Mouse (Mus musculus): ENCODE data around the gene Olfr965. TPM values are rescaled to one million over a fixed set of nuclear protein-coding genes. Genes with fewer than 3 reads are reported as not detected.

Olfr965 gene
- polyA plus RNA-seq, 1 experiment from 2014 or later: not detected

- no peak within 1 kb of the TSS for H3K4me3 ChIP-seq (ENCODE audit: low read depth, low read length)
- no peaks in the 10 kb centered on the region for H3K4me1 ChIP-seq (ENCODE audit: insufficient read depth)
- H3K27ac ChIP-seq (ENCODE audit: low read depth): no peak within 1 kb of the TSS
- no peaks in the 10 kb centered on the region for H3K36me3 ChIP-seq (replicated peaks; ENCODE audit: insufficient read depth, low read length)
- H3K9ac ChIP-seq (replicated peaks): no peak within 1 kb of the TSS
- H3K4me2 ChIP-seq (ENCODE audit: low read depth, low read length): no peak within 1 kb of the TSS
- ATAC-seq (no peak), DNase-seq (no peak)
- TF ChIP-seq CTCF (IDR thresholded peaks at IDR 0.05; ENCODE audit: low read depth) (no peak), EP300 (IDR thresholded peaks at IDR 0.05; ENCODE audit: low read depth) (no peak)
- no peaks in the 10 kb centered on the region for H3K9me3 ChIP-seq (ENCODE audit: low read length)
- H3K27me3 ChIP-seq (ENCODE audit: insufficient read depth, low read length): no peaks in the 10 kb centered on the region
Measured at GRCm38 (mm10) chr9:39707017-39707416, 4.1 kb upstream of the Olfr965 start, which contains the start of gene Olfr149. Gene Olfr149 (minus strand): TSS chr9:39707117.

DNA sequence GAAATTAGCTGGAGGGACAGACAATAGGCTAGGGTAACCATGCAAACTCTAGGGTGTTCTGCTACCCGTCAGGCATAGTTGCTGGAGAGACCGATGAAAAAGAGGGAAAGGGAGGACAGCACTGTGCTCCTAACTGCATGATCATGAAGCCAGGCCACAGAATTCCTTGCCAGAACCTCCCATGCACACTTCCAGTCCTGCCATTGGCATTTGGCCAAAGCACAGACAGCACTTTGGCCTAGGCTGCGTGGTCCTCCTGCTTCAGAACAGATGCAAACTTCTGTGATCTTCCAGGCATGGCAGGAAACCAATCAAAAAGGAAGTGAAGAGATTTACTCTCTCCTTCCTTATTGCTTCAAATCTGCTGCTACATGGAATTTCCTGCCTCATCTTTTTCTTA is 2.2 kb upstream of the Olfr965 start:
- ATAC-seq (no peak), DNase-seq (no peak)
- Histone ChIP-seq H3K9me3 (ENCODE audit: low read length) (no peaks in the 10 kb centered on the region), H3K4me1 (ENCODE audit: insufficient read depth) (no peaks in the 10 kb centered on the region), H3K27ac (ENCODE audit: low read depth) (no peak overlapping the region), H3K4me2 (ENCODE audit: low read depth, low read length) (no peak overlapping the region), H3K9ac (replicated peaks) (no peak overlapping the region), H3K27me3 (ENCODE audit: insufficient read depth, low read length) (no peaks in the 10 kb centered on the region), H3K4me3 (ENCODE audit: low read depth, low read length) (no peak overlapping the region), H3K36me3 (replicated peaks; ENCODE audit: insufficient read depth, low read length) (no peaks in the 10 kb centered on the region)
- TF ChIP-seq EP300 (IDR thresholded peaks at IDR 0.05; ENCODE audit: low read depth) (no peak), CTCF (IDR thresholded peaks at IDR 0.05; ENCODE audit: low read depth) (no peak)
- WGBS (ENCODE audit: insufficient replicate concordance): 53% methylated on average over 3 of the region's 3 CpGs

- Histone ChIP-seq H3K9ac (replicated peaks) (no peak within 1 kb of the TSS), H3K27ac (ENCODE audit: low read depth) (no peak within 1 kb of the TSS), H3K27me3 (ENCODE audit: insufficient read depth, low read length) (no peaks in the 10 kb centered on the region), H3K36me3 (replicated peaks; ENCODE audit: insufficient read depth, low read length) (no peaks in the 10 kb centered on the region), H3K9me3 (ENCODE audit: low read length) (no peaks in the 10 kb centered on the region), H3K4me3 (ENCODE audit: low read depth, low read length) (no peak within 1 kb of the TSS), H3K4me2 (ENCODE audit: low read depth, low read length) (no peak within 1 kb of the TSS), H3K4me1 (ENCODE audit: insufficient read depth) (no peaks in the 10 kb centered on the region)
- no peak for ATAC-seq
- TF ChIP-seq CTCF (IDR thresholded peaks at IDR 0.05; ENCODE audit: low read depth) (no peak), EP300 (IDR thresholded peaks at IDR 0.05; ENCODE audit: low read depth) (no peak)
- no peak for DNase-seq
Measured at GRCm38 (mm10) chr9:39730678-39731077, 19.5 kb downstream of the Olfr965 start, which contains the start of gene Olfr150. Gene Olfr150 (plus strand): TSS chr9:39730978.

- no peaks in the 10 kb centered on the region for H3K36me3 ChIP-seq (replicated peaks; ENCODE audit: insufficient read depth, low read length)
- DNase-seq (no peak), ATAC-seq (no peak)
- no peaks in the 10 kb centered on the region for H3K9me3 ChIP-seq (ENCODE audit: low read length)
- H3K4me1 ChIP-seq (ENCODE audit: insufficient read depth): no peaks in the 10 kb centered on the region
- WGBS (ENCODE audit: insufficient replicate concordance): 85% methylated on average over 1 of the region's 1 CpGs
- no peaks in the 10 kb centered on the region for H3K27me3 ChIP-seq (ENCODE audit: insufficient read depth, low read length)
- TF ChIP-seq CTCF (IDR thresholded peaks at IDR 0.05; ENCODE audit: low read depth) (no peak), EP300 (IDR thresholded peaks at IDR 0.05; ENCODE audit: low read depth) (no peak)
- H3K9ac ChIP-seq (replicated peaks): no peak overlapping the region
- H3K4me3 ChIP-seq (ENCODE audit: low read depth, low read length): no peak overlapping the region
- H3K4me2 ChIP-seq (ENCODE audit: low read depth, low read length): no peak overlapping the region
- no peak overlapping the region for H3K27ac ChIP-seq (ENCODE audit: low read depth)
Measured at GRCm38 (mm10) chr9:39740741-39741140, 29.6 kb downstream of the Olfr965 start.

DNA sequence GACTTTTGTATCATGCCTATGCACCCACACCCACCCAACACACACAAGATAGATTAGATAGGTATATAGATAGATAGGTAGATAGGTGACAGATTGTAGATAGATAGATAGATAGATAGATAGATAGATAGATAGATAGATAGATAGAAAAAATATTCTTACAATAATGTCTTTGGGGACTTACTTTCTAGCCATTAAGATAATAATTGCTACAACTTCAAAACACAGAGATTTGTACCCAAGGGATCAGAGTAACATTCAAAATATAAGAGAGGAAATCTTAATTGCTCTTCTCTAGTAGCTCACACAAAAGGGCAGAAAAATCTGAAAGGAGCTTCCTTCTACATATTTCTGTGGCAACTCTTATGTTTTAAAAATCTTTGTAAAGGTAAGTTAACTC is 34.8 kb downstream of the Olfr965 start, which contains the start of gene Olfr967:
Olfr967 (plus strand) TSS at position 301 of the 400 bp plus-strand sequence.
- no peak within 1 kb of the TSS for H3K9ac ChIP-seq (replicated peaks)
- H3K36me3 ChIP-seq (replicated peaks; ENCODE audit: insufficient read depth, low read length): no peaks in the 10 kb centered on the region
- DNase-seq (no peak), ATAC-seq (no peak)
- no peaks in the 10 kb centered on the region for H3K4me1 ChIP-seq (ENCODE audit: insufficient read depth)
- no peak within 1 kb of the TSS for H3K4me3 ChIP-seq (ENCODE audit: low read depth, low read length)
- H3K9me3 ChIP-seq (ENCODE audit: low read length): no peaks in the 10 kb centered on the region
- TF ChIP-seq EP300 (IDR thresholded peaks at IDR 0.05; ENCODE audit: low read depth) (no peak), CTCF (IDR thresholded peaks at IDR 0.05; ENCODE audit: low read depth) (no peak)
- no peaks in the 10 kb centered on the region for H3K27me3 ChIP-seq (ENCODE audit: insufficient read depth, low read length)
- no peak within 1 kb of the TSS for H3K27ac ChIP-seq (ENCODE audit: low read depth)
- no peak within 1 kb of the TSS for H3K4me2 ChIP-seq (ENCODE audit: low read depth, low read length)

- Histone ChIP-seq H3K4me2 (ENCODE audit: low read depth, low read length) (no peak overlapping the region), H3K36me3 (replicated peaks; ENCODE audit: insufficient read depth, low read length) (no peaks in the 10 kb centered on the region), H3K9ac (replicated peaks) (no peak overlapping the region), H3K4me3 (ENCODE audit: low read depth, low read length) (no peak overlapping the region), H3K4me1 (ENCODE audit: insufficient read depth) (no peaks in the 10 kb centered on the region), H3K27me3 (ENCODE audit: insufficient read depth, low read length) (no peaks in the 10 kb centered on the region), H3K9me3 (ENCODE audit: low read length) (no peaks in the 10 kb centered on the region), H3K27ac (ENCODE audit: low read depth) (no peak overlapping the region)
- no peak for DNase-seq
- no peak for ATAC-seq
- TF ChIP-seq CTCF (IDR thresholded peaks at IDR 0.05; ENCODE audit: low read depth) (no peak), EP300 (IDR thresholded peaks at IDR 0.05; ENCODE audit: low read depth) (no peak)
- 82% methylated on average over 1 of the region's 1 CpGs for WGBS (ENCODE audit: insufficient replicate concordance)
Measured at GRCm38 (mm10) chr9:39746428-39746827, 35.3 kb downstream of the Olfr965 start.

Other genes with a start within 250 kb of the Olfr965 start
- not detected in 2 replicates for gene Olfr955, start 239.4 kb upstream of the Olfr965 start, polyA plus RNA-seq (2015; fragmentation: Nextera tagmentation; extraction: Ambion mirVana)
- gene Olfr44, start 217.4 kb upstream of the Olfr965 start, polyA plus RNA-seq (2015; fragmentation: Nextera tagmentation; extraction: Ambion mirVana): not detected in 2 replicates
- not detected in 2 replicates for gene Olfr957, start 195.5 kb upstream of the Olfr965 start, polyA plus RNA-seq (2015; fragmentation: Nextera tagmentation; extraction: Ambion mirVana)
- gene Olfr958, start 157.3 kb upstream of the Olfr965 start, polyA plus RNA-seq (2015; fragmentation: Nextera tagmentation; extraction: Ambion mirVana): not detected in 2 replicates
- not detected in 2 replicates for gene Olfr959, start 135.8 kb upstream of the Olfr965 start, polyA plus RNA-seq (2015; fragmentation: Nextera tagmentation; extraction: Ambion mirVana)
- gene AW551984, start 107.0 kb upstream of the Olfr965 start, polyA plus RNA-seq (2015; fragmentation: Nextera tagmentation; extraction: Ambion mirVana): 1.1 and 2.1 TPM in 2 replicates
- gene Olfr148, start 100.7 kb upstream of the Olfr965 start, polyA plus RNA-seq (2015; fragmentation: Nextera tagmentation; extraction: Ambion mirVana): not detected in 2 replicates
- not detected in 2 replicates for gene Olfr960, start 90.0 kb upstream of the Olfr965 start, polyA plus RNA-seq (2015; fragmentation: Nextera tagmentation; extraction: Ambion mirVana)
- gene Olfr961, start 66.3 kb upstream of the Olfr965 start, polyA plus RNA-seq (2015; fragmentation: Nextera tagmentation; extraction: Ambion mirVana): not detected in 2 replicates
- gene Olfr963, start 44.1 kb upstream of the Olfr965 start, polyA plus RNA-seq (2015; fragmentation: Nextera tagmentation; extraction: Ambion mirVana): not detected in 2 replicates
- gene Olfr149, start 4.2 kb upstream of the Olfr965 start, polyA plus RNA-seq (2015; fragmentation: Nextera tagmentation; extraction: Ambion mirVana): not detected in 2 replicates
- gene Olfr150, start 19.6 kb downstream of the Olfr965 start, polyA plus RNA-seq (2015; fragmentation: Nextera tagmentation; extraction: Ambion mirVana): not detected in 2 replicates
- gene Olfr967, start 34.9 kb downstream of the Olfr965 start, polyA plus RNA-seq (2015; fragmentation: Nextera tagmentation; extraction: Ambion mirVana): not detected in 2 replicates
- not detected in 2 replicates for gene Olfr968, start 71.9 kb downstream of the Olfr965 start, polyA plus RNA-seq (2015; fragmentation: Nextera tagmentation; extraction: Ambion mirVana)
- gene Olfr969, start 79.6 kb downstream of the Olfr965 start, polyA plus RNA-seq (2015; fragmentation: Nextera tagmentation; extraction: Ambion mirVana): not detected in 2 replicates
- gene Olfr970, start 97.5 kb downstream of the Olfr965 start, polyA plus RNA-seq (2015; fragmentation: Nextera tagmentation; extraction: Ambion mirVana): not detected in 2 replicates
- gene Olfr971, start 125.5 kb downstream of the Olfr965 start, polyA plus RNA-seq (2015; fragmentation: Nextera tagmentation; extraction: Ambion mirVana): not detected in 2 replicates
- not detected in 2 replicates for gene Olfr972, start 155.1 kb downstream of the Olfr965 start, polyA plus RNA-seq (2015; fragmentation: Nextera tagmentation; extraction: Ambion mirVana)
- gene Olfr229, start 196.0 kb downstream of the Olfr965 start, polyA plus RNA-seq (2015; fragmentation: Nextera tagmentation; extraction: Ambion mirVana): not detected in 2 replicates
- not detected in 2 replicates for gene Olfr974, start 226.1 kb downstream of the Olfr965 start, polyA plus RNA-seq (2015; fragmentation: Nextera tagmentation; extraction: Ambion mirVana)
- not detected in 2 replicates for gene Olfr975, start 240.7 kb downstream of the Olfr965 start, polyA plus RNA-seq (2015; fragmentation: Nextera tagmentation; extraction: Ambion mirVana)
- gene Olfr976, start 249.8 kb downstream of the Olfr965 start, polyA plus RNA-seq (2015; fragmentation: Nextera tagmentation; extraction: Ambion mirVana): not detected in 2 replicates

Data from liver, postnatal 0 days (tissue).